Mouse (Mus musculus): ENCODE data around the gene Azin2.

DNA sequence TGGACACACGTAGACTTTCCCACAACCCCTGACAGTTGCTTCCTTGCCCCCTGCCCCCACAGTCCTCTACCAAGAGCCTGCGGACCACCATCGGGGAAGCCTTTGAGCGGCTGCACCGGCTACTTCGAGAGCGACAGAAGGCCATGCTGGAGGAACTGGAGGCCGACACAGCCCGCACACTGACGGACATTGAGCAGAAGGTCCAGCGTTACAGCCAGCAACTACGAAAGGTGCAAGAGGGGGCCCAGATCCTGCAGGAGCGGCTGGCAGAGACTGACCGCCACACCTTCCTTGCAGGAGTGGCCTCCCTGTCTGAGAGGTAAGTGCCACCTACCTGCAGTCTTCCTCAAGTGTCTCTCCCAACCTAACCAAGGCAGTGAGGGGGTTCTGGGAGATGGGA, 61.8 kb downstream of the Azin2 start:
- no peak for TF ChIP-seq CTCF (IDR thresholded peaks at IDR 0.05; ENCODE audit: borderline replicate concordance, control insufficient read depth, extremely low read depth, insufficient read depth, low read length, poor library complexity)
- no peak for TF ChIP-seq POLR2A (IDR thresholded peaks at IDR 0.05; ENCODE audit: control insufficient read depth, extremely low read depth, insufficient read depth, low read length, poor library complexity)

Measured in thymus, adult 2 months (tissue).